Mouse (Mus musculus) liver (tissue): ENCODE measurements around the gene Hcrtr1.
A peak's percentile ranks its signal among the peaks of the same experiment; 100 is the strongest.

Source experiments
- DNase-seq: peaks from one replicate; pipeline ENCODE4 v3.0.0-alpha.2; 2020; ENCODE audit warnings: mixed read lengths

Hcrtr1 gene

GRCm38 (mm10) chr4:130112299-130112698 lies 26.9 kb downstream of the Hcrtr1 start:
- peak; percentile 56 for DNase-seq

- no peak for DNase-seq
Measured at GRCm38 (mm10) chr4:130110091-130110490, 29.1 kb downstream of the Hcrtr1 start.

GRCm38 (mm10) chr4:130109666-130110065 lies 29.5 kb downstream of the Hcrtr1 start:
- no peak for DNase-seq

GRCm38 (mm10) chr4:130108929-130109328 lies 30.2 kb downstream of the Hcrtr1 start:
- DNase-seq, result peak; percentile 41

- DNase-seq, result peak; percentile 100
Measured at GRCm38 (mm10) chr4:130107444-130108131, 31.6 kb downstream of the Hcrtr1 start.

GRCm38 (mm10) chr4:130107065-130107443 lies 32.1 kb downstream of the Hcrtr1 start:
- no peak for DNase-seq

- no peak for DNase-seq
Measured at GRCm38 (mm10) chr4:130104584-130104983, 34.6 kb downstream of the Hcrtr1 start.

GRCm38 (mm10) chr4:130103632-130104031 lies 35.5 kb downstream of the Hcrtr1 start:
- no peak for DNase-seq

GRCm38 (mm10) chr4:130102111-130102651 lies 37.0 kb downstream of the Hcrtr1 start, which contains the start of gene Pef1:
Gene Pef1 (plus strand): TSS chr4:130102558.
- DNase-seq, result no peak

GRCm38 (mm10) chr4:130101183-130101582 lies 38.0 kb downstream of the Hcrtr1 start:
- no peak for DNase-seq

GRCm38 (mm10) chr4:130095137-130095536 lies 44.0 kb downstream of the Hcrtr1 start:
- DNase-seq, result no peak

- peak; percentile 84 for DNase-seq
Measured at GRCm38 (mm10) chr4:130087293-130087692, 51.9 kb downstream of the Hcrtr1 start.

- DNase-seq, result no peak
Measured at GRCm38 (mm10) chr4:130085246-130085820, 53.8 kb downstream of the Hcrtr1 start.

GRCm38 (mm10) chr4:130084331-130084945 lies 54.7 kb downstream of the Hcrtr1 start:
- DNase-seq, result no peak

GRCm38 (mm10) chr4:130082211-130082610 lies 56.9 kb downstream of the Hcrtr1 start:
- no peak for DNase-seq

GRCm38 (mm10) chr4:130081345-130082190 lies 57.6 kb downstream of the Hcrtr1 start:
- DNase-seq, result no peak
